Mouse (Mus musculus) gastrocnemius, postnatal 4 days (tissue): ENCODE results near the gene Zfp418. TPM values are rescaled to one million over a fixed set of nuclear protein-coding genes. Genes with fewer than 3 reads are reported as not detected.
"Not testable (repeated sequence)": the region's sequence is repeated elsewhere in the genome, so short reads cannot be mapped to it uniquely, and the experiment has no call there.

Source experiments
- DNase-seq, 2 experiments: peaks; one replicate each; pipeline ENCODE4 v3.0.0; 2021 to 2022; ENCODE audit warnings: low spot score in 2 of 2, mixed read lengths in 2 of 2
- long read RNA-seq, 2 experiments: library from polyadenylated mRNA; stranded (forward); transcript quantifications; one replicate each; pipeline ENCODE4 v2.0.0; 2021
- total RNA-seq, 2 experiments: library from RNA; stranded (reverse); gene quantifications; 2 replicates each; pipeline ENCODE4 v1.2.3; 2021

The Zfp418 gene
- total RNA-seq, result 1 to 10 TPM; 1.2 to 1.5 TPM
- long read RNA-seq, experiment 1, partial matches to known transcripts, result 0 of 1 reads
- long read RNA-seq, experiment 1, other reads (novel, unspliced or antisense), result 0 of 1 reads
- long read RNA-seq, experiment 2, result 0 reads

DNA sequence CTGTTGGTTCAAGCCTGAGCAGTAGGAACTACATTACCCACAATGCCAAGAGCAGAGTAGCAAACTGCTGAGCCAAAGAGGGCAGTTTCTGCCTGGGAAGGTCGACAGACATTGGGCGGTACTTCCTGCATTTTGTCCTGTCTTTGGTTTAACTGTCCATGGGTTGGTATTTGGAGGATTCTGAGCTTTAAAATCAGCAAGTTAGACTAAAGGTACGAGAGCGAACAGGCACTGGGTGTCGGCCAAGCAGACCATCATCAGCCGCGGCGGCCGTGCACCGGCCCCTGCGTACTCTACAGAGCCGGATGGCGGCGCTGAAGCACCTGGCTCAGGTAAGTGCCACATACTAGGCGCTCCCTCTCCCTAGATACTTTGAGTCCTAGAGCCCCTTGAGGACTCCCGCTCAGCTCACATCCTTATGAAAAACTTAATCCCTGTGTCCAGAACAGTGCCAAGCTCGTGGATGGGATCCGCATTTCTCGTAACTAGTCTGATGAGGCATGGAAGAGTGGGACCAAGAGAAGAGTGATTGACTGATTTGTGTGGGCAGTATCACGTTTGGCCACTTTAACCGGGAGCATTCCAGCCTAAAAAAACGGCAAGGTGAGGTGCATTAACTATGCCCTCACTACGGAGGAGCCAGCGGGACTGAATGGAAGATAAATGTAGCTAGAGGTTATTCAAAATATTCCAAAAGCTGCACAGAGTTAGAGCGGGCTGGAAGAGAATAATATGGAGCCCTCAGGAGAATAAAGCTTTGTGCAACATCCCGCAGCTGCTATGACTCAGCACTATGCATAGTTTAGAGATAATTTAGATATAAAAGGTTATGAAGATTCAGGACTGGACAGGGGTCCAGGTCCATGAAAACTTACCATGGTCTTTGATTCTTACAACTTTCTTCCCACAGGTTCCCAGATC lies at the start of gene Zfp418:
Zfp418 (plus strand) TSS at position 104 of the 921 bp plus-strand sequence.
- peak in 1 of 2 experiments; percentile 42 for DNase-seq

- no peak for DNase-seq
These were observed 49.5 kb upstream of the Zfp418 start for GRCm38 (mm10) chr7:7121602-7121980.

DNA sequence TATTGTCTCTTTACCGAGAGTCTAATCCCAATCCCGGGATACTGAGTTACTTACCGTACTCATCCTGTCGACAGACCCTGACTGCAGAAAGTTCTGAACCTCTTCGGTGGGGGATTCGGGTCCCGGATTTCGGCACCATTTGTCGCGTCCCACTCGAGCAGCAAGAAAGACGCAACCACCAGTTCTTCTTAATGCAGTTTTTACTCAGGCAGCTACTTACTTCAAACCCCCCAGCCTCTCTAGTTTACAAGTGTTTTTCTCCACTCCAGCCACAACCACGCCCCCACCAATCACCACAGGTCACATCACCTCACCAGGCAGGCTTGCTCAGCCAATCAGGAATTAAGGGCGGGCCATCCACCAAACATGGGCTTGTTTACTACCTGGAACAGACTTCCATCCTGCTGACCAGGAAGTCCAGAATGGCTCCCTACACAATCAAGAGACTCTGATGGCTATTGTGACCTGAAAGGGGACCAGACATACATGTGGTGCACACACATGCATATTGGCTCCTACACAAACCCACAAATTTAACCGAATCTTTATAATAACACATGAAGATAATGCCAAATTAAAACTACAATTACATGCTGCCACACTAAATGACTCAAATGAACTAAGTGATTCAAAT lies 40.5 kb upstream of the Zfp418 start:
- DNase-seq, result not testable (repeated sequence)

DNA sequence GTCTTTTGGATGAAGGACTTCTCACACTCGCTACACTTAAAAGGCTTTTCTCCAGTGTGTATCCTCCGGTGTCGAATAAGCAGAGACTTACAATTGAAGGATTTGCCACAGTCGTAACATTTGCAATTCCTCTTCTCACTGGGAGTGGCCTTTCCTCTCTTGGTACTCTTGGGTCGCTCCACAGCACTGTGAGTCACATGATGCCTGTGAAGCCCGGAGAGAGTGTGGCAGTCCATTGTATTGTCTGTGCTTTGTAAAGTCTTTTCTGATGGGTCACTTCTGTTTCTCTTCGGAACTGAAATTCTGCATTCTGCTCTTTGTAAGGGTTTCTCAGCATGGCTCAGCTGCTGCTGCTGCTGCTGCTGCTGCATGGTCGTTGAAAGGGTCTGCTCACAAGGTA lies 38.4 kb upstream of the Zfp418 start:
- no peak for DNase-seq

DNA sequence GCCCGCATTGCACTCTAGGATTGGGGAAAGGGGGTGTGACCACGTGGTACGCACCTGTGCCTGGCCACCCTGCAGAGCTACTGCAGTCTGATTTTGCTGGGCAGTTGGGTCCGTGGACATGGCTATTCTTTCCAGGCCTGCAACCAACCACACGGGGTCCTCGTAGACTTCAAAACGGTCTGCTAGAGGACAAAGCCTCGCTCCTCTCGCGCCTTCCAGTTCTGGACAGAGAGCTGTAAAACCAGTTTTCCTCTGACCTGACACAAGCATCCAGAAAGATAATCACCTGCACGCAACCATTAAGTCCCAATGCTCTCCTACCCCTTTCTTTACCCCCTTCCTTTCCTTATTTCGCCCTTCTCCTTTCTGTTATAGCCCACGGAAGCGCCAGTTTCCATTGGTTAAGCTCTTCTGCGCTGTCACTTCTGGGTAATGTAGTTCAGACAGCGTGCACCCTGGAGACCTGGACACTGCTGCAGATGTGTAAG lies 34.7 kb upstream of the Zfp418 start, which contains the start of gene Zfp773:
Zfp773 (minus strand) TSS at position 377 of the 488 bp plus-strand sequence.
- peak; percentile 18 to 38 for DNase-seq

- DNase-seq, result no peak
These were observed 26.9 kb upstream of the Zfp418 start for GRCm38 (mm10) chr7:7144215-7144614.

DNA sequence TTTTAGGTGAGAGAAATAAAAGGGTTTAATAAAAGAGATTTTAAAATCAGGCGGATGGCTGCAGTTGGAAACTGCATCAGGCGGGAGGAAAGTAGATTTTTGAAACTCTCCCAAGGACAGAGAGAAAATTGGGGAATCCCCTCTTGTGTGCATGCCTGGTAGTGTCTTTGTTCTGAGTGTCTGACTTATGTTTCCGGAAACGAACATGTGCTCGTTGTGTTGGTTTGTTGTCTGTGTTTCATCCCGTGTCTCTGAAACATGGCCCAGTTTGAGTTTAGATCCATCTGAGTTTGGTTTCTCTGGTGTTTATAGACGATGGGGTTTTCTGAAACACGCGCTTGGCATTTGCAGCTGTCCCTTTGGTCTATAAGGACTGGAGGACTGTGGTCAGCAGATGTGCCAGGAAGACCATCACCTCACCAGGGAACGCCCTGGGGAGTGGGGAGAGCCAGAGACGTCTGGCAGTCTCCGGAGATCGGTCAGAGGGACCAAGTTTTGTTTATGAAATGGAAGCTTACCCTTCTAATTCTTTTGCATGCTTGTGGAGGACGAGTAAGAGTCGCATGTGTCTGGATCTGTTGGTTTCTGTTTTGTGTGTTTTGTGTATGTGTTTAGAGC lies 25.0 kb upstream of the Zfp418 start:
- no peak for DNase-seq

DNA sequence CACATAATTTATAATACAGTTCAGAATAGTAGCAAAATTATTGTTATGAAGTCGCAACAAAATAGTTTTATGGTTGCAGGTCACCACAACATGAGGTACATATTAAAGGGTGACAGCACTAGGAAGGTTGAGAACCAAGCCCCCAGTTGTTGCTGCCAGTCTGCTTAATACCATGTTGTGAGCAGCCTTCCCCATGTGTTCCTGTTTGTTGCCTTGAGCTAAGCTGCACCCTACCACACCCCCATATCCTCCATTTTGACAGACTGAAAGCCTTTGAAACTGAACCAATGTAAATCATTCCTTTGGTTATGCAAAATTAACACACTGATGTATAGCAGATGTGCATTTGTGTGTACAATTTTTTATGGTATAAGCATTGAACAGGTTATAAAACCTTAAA lies 14.8 kb downstream of the Zfp418 start:
- no peak for DNase-seq

DNA sequence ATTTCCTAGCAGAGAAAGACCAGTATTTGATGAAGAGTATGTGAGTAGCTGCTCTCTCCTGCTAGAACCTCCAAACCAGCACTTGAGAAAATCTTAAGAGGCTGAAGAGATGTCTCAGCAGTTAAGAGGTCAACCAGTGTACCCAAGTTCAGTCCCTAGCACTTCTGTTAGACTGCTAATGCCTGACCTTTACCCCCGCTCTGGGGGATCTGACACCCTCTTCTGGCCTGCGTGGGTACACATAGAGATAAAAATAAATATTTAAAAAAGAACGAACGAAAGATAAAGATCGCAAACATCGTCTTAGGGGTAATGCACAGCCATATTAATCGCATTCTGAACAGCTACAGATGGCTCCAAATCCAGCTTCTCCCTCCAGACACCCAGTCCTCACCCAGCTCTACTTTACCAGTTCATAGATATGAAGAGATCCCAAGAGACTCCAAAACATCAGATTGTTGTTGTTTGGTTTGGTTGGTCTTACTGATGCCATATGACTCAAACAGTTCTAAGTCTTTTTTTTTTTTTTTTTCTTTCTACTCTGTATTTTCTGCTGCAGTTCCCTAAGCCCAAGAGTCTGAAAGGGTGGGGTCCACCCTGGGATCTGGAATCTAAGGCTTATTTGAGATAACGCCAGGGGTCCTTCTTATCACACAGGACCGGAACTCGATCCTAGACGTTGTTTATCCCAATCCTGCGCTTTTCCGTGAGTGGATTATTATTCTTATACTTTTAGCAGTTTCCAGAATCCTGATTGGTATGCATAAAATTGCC lies 16.5 kb downstream of the Zfp418 start:
- DNase-seq, result no peak

DNA sequence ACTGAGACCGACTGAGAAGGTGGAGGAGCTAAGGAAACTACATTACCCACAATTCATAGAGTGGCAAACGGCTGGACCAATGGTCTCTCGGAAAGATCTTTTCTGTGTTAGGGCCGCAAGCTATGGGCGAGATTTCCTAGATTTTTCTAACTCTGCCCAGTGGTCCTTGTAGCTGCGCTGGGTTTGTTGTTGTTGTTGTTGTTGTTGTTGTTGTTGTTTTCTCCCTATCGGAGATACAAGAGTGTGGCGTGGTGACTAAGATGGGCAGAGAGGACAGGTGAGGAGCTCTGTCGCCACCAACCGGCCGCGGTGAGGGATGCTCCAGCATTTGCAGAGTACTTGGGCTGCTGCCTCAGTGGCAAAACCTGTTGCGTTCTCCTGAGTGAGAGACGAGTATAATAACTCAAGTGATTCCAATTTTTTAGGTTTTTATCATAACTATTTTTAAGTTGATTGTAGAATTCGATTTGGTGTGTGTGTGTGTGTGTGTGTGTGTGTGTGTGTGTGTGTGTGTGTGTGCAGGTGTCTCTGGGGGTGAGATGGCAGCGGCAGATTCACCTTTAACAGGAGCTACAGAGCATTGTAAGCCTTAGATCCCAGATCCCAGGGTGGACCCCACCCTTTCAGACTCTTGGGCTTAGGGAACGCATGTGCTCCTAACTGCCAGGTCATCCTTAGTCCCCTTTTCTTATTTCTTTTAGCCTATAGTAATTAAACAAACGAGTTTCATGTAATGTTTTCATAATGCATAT lies 17.2 kb downstream of the Zfp418 start:
- peak in 1 of 2 experiments; percentile 53 for DNase-seq

GRCm38 (mm10) chr7:7209313-7210151 lies 38.4 kb downstream of the Zfp418 start, which contains the start of gene Zfp772:
TSS of gene Zfp772 (minus strand) at chr7:7209998.
- DNase-seq, result peak in 1 of 2 experiments; percentile 13

Other genes with a start within 250 kb of the Zfp418 start
- not detected for gene Aurkc, start 176.0 kb upstream of the Zfp418 start, total RNA-seq
- 1 to 10 TPM; 4.1 to 4.7 TPM for gene Zfp954, start 49.8 kb upstream of the Zfp418 start, total RNA-seq
- gene Zfp773, start 34.6 kb upstream of the Zfp418 start, total RNA-seq, result under 1 TPM; 0.20 to 0.26 TPM
- 1 to 10 TPM; 2.4 to 2.7 TPM for gene Zfp772, start 38.7 kb downstream of the Zfp418 start, total RNA-seq
- under 1 TPM; 0.22 to 0.23 TPM for gene Vmn2r29, start 76.0 kb downstream of the Zfp418 start, total RNA-seq
- gene Gm45844, start 107.0 kb downstream of the Zfp418 start, total RNA-seq, result 1 to 10 TPM; 1.1 to 1.8 TPM
- gene Clcn4, start 129.5 kb downstream of the Zfp418 start, total RNA-seq, result 10 to 100 TPM; 25.5 to 28.1 TPM
- not detected for gene Vmn2r30, start 166.3 kb downstream of the Zfp418 start, total RNA-seq
- gene Gm45783, start 203.2 kb downstream of the Zfp418 start, total RNA-seq, result not detected
- gene Vmn2r31, start 228.4 kb downstream of the Zfp418 start, total RNA-seq, result not detected